12 mouse cellular contexts compared by ENCODE assay signal in genomic region chr12:112663716-112664115, GRCm38 (mm10). TPM values are rescaled to one million over a fixed set of nuclear protein-coding genes. Genes with fewer than 3 reads are reported as not detected.
DNase-seq lines count a peak whose midpoint lies in the region; ATAC-seq and TF ChIP-seq lines count a peak whose summit lies in the region.
"Had no signal": no experiment of that assay in that cellular context is flagged by ENCODE, and none has a peak within 500 bp of the region (broad histone marks: within the 10 kb centered on the region; RNA-seq: fewer than 3 reads in every experiment).

No protein-coding gene starts in this region.

- no peak for TF ChIP-seq EP300 in lung, postnatal 0 days (IDR thresholded peaks at IDR 0.05)

- peak; percentile 47 to 67 for DNase-seq in cerebellum, postnatal 10 days
- DNase-seq in cerebellum, adult 11-12 months: no peak
- DNase-seq in lung, postnatal 0 days (ENCODE audit: low spot score): no peak
- DNase-seq in hindbrain, postnatal 0 days (ENCODE audit: low spot score): no peak
- DNase-seq in thymus, postnatal 25 days: no peak
- no peak for DNase-seq in gastrocnemius, adult 18-20 months (ENCODE audit: low spot score)
- DNase-seq: cerebellum, adult 2 months; kidney, postnatal 36 days; liver had no signal

- H3K9ac ChIP-seq in lung, embryonic 15.5 days: no peak overlapping the region
- H3K9ac ChIP-seq in lung, postnatal 0 days (replicated peaks; ENCODE audit: low read depth): no peak overlapping the region
- 0 out of 2 replicates have a peak overlapping the region, but pooled peaks have one; percentile 13 for H3K9ac ChIP-seq in hindbrain, postnatal 0 days (replicated peaks; ENCODE audit: low read length)
- H3K9ac ChIP-seq in neural tube, embryonic 14.5 days (replicated peaks; ENCODE audit: low read depth, low read length): peak overlapping the region; percentile 37; the same call in 1 of the 2 replicates

- TF ChIP-seq CTCF in lung, postnatal 0 days (IDR thresholded peaks at IDR 0.05): no peak
- no peak for TF ChIP-seq CTCF in hindbrain, postnatal 0 days (IDR thresholded peaks at IDR 0.05; ENCODE audit: low read depth)

- WGBS in lung, embryonic 15.5 days: 73% methylated on average over 12 of the region's 12 CpGs
- WGBS in lung, postnatal 0 days: 87% methylated on average over 12 of the region's 12 CpGs
- WGBS in hindbrain, postnatal 0 days: 19% methylated on average over 12 of the region's 12 CpGs
- 39% methylated on average over 12 of the region's 12 CpGs for WGBS in neural tube, embryonic 14.5 days

- H3K36me3 ChIP-seq in lung, embryonic 15.5 days: peaks cover 44% of the 10 kb centered on the region
- peaks cover 18% of the 10 kb centered on the region for H3K36me3 ChIP-seq in lung, postnatal 0 days (ENCODE audit: insufficient read depth, low read length)
- H3K36me3 ChIP-seq in hindbrain, postnatal 0 days (ENCODE audit: insufficient read depth, low read length): peaks cover 31% of the 10 kb centered on the region
- H3K36me3 ChIP-seq in neural tube, embryonic 14.5 days (ENCODE audit: control insufficient read depth, insufficient read depth, low read length): peaks cover 40% of the 10 kb centered on the region

- no peak overlapping the region for H3K4me3 ChIP-seq in lung, embryonic 15.5 days
- no peak overlapping the region for H3K4me3 ChIP-seq in lung, postnatal 0 days (ENCODE audit: low read depth, low read length)
- no peak overlapping the region for H3K4me3 ChIP-seq in hindbrain, postnatal 0 days (ENCODE audit: low read length)
- H3K4me3 ChIP-seq in neural tube, embryonic 14.5 days (ENCODE audit: low read depth, low read length): no peak overlapping the region

- no peaks in the 10 kb centered on the region for H3K9me3 ChIP-seq in lung, embryonic 15.5 days
- H3K9me3 ChIP-seq in lung, postnatal 0 days (ENCODE audit: low read length): no peaks in the 10 kb centered on the region
- H3K9me3 ChIP-seq in hindbrain, postnatal 0 days (ENCODE audit: low read length): no peaks in the 10 kb centered on the region
- no peaks in the 10 kb centered on the region for H3K9me3 ChIP-seq in neural tube, embryonic 14.5 days (ENCODE audit: control insufficient read depth, low read length)
- H3K9me3 ChIP-seq: G1E had no signal

- no peak for ATAC-seq in lung, embryonic 15.5 days (ENCODE audit: borderline replicate concordance, extremely low read depth, low FRiP score, low TSS enrichment)
- ATAC-seq in lung, postnatal 0 days: no peak
- ATAC-seq in hindbrain, postnatal 0 days: peak; percentile 14; the same call in 1 of the 2 replicates
- ATAC-seq in neural tube, embryonic 14.5 days (ENCODE audit: low read depth): peak; percentile 32

- H3K4me1 ChIP-seq in lung, embryonic 15.5 days: peaks cover 99% of the 10 kb centered on the region
- H3K4me1 ChIP-seq in lung, postnatal 0 days (ENCODE audit: insufficient read depth, low read depth, low read length): peaks cover 57% of the 10 kb centered on the region
- peaks cover 46% of the 10 kb centered on the region for H3K4me1 ChIP-seq in hindbrain, postnatal 0 days (ENCODE audit: insufficient read depth, low read length)
- peaks cover 78% of the 10 kb centered on the region for H3K4me1 ChIP-seq in neural tube, embryonic 14.5 days (ENCODE audit: control insufficient read depth, insufficient read depth, low read length)

- H3K27ac ChIP-seq in lung, embryonic 15.5 days: peak overlapping the region; percentile 89
- no peak overlapping the region for H3K27ac ChIP-seq in lung, postnatal 0 days (ENCODE audit: low read length)
- H3K27ac ChIP-seq in hindbrain, postnatal 0 days: peak overlapping the region; percentile 82
- peak overlapping the region; percentile 88 for H3K27ac ChIP-seq in neural tube, embryonic 14.5 days (ENCODE audit: low read depth, low read length)

- no peaks in the 10 kb centered on the region for H3K27me3 ChIP-seq in lung, embryonic 15.5 days
- H3K27me3 ChIP-seq in lung, postnatal 0 days (replicated peaks; ENCODE audit: insufficient read depth, low read length): no peaks in the 10 kb centered on the region
- no peaks in the 10 kb centered on the region for H3K27me3 ChIP-seq in hindbrain, postnatal 0 days (ENCODE audit: insufficient read depth, low read length)
- H3K27me3 ChIP-seq in neural tube, embryonic 14.5 days (ENCODE audit: control insufficient read depth, insufficient read depth, low read length): no peaks in the 10 kb centered on the region

- peak overlapping the region; percentile 9; the same call in 1 of the 2 replicates for H3K4me2 ChIP-seq in lung, embryonic 15.5 days
- no peak overlapping the region for H3K4me2 ChIP-seq in lung, postnatal 0 days (replicated peaks; ENCODE audit: low read depth, low read length)
- peak overlapping the region; percentile 24; the same call in 1 of the 2 replicates for H3K4me2 ChIP-seq in hindbrain, postnatal 0 days (ENCODE audit: low read depth, low read length)
- H3K4me2 ChIP-seq in neural tube, embryonic 14.5 days (ENCODE audit: low read depth, low read length): peak overlapping the region; percentile 24

RNA-seq across cellular contexts. Expression of gene Akt1, which starts 11.0 kb away (rescaled TPM):
- polyA plus RNA-seq in lung, embryonic 15.5 days (2015; fragmentation: Nextera tagmentation; extraction: Ambion mirVana): 145 and 157 TPM in 2 replicates
- polyA plus RNA-seq in lung, postnatal 0 days (2015; fragmentation: Nextera tagmentation; extraction: Ambion mirVana): 78.8 and 91.3 TPM in 2 replicates
- total RNA-seq in hindbrain, postnatal 0 days (2014; rRNA removed): 179 and 197 TPM in 2 replicates
- 90.8 and 97.4 TPM in 2 replicates for polyA plus RNA-seq in hindbrain, postnatal 0 days (2015; fragmentation: Nextera tagmentation; extraction: Ambion mirVana)
- 57.9 and 59.2 TPM in 2 replicates for polyA plus RNA-seq in neural tube, embryonic 14.5 days (2014; fragmentation: Nextera tagmentation; extraction: Ambion mirVana)
- 10 to 100 TPM; 44.7 to 49.5 TPM for total RNA-seq in gastrocnemius, adult 18-20 months (2021)

RNA-seq across cellular contexts. Expression of gene Zbtb42, which starts 14.9 kb away (rescaled TPM):
- polyA plus RNA-seq in lung, embryonic 15.5 days (2015; fragmentation: Nextera tagmentation; extraction: Ambion mirVana): 11.4 TPM in 2 replicates
- polyA plus RNA-seq in lung, postnatal 0 days (2015; fragmentation: Nextera tagmentation; extraction: Ambion mirVana): 14.0 and 14.6 TPM in 2 replicates
- total RNA-seq in hindbrain, postnatal 0 days (2014; rRNA removed): 3.3 and 12.1 TPM in 2 replicates
- 2.2 and 3.7 TPM in 2 replicates for polyA plus RNA-seq in hindbrain, postnatal 0 days (2015; fragmentation: Nextera tagmentation; extraction: Ambion mirVana)
- polyA plus RNA-seq in neural tube, embryonic 14.5 days (2014; fragmentation: Nextera tagmentation; extraction: Ambion mirVana): 1.3 and 3.5 TPM in 2 replicates
- under 1 TPM; 0.59 to 0.90 TPM for total RNA-seq in gastrocnemius, adult 18-20 months (2021)

RNA-seq across cellular contexts. Expression of gene Siva1, which starts 19.2 kb away (rescaled TPM):
- 232 and 246 TPM in 2 replicates for polyA plus RNA-seq in lung, embryonic 15.5 days (2015; fragmentation: Nextera tagmentation; extraction: Ambion mirVana)
- polyA plus RNA-seq in lung, postnatal 0 days (2015; fragmentation: Nextera tagmentation; extraction: Ambion mirVana): 130 and 152 TPM in 2 replicates
- 24.1 and 34.8 TPM in 2 replicates for total RNA-seq in hindbrain, postnatal 0 days (2014; rRNA removed)
- polyA plus RNA-seq in hindbrain, postnatal 0 days (2015; fragmentation: Nextera tagmentation; extraction: Ambion mirVana): 59.3 and 62.2 TPM in 2 replicates
- polyA plus RNA-seq in neural tube, embryonic 14.5 days (2014; fragmentation: Nextera tagmentation; extraction: Ambion mirVana): 44.7 and 46.8 TPM in 2 replicates
- 10 to 100 TPM; 21.6 to 22.7 TPM for total RNA-seq in gastrocnemius, adult 18-20 months (2021)

RNA-seq across cellular contexts. Expression of gene Adssl1, which starts 43.9 kb away (rescaled TPM):
- 8.3 and 9.3 TPM in 2 replicates for polyA plus RNA-seq in lung, embryonic 15.5 days (2015; fragmentation: Nextera tagmentation; extraction: Ambion mirVana)
- polyA plus RNA-seq in lung, postnatal 0 days (2015; fragmentation: Nextera tagmentation; extraction: Ambion mirVana): 29.9 and 43.0 TPM in 2 replicates
- 2.6 and 7.5 TPM in 2 replicates for total RNA-seq in hindbrain, postnatal 0 days (2014; rRNA removed)
- 8.4 and 9.2 TPM in 2 replicates for polyA plus RNA-seq in hindbrain, postnatal 0 days (2015; fragmentation: Nextera tagmentation; extraction: Ambion mirVana)
- polyA plus RNA-seq in neural tube, embryonic 14.5 days (2014; fragmentation: Nextera tagmentation; extraction: Ambion mirVana): 2.7 and 3.4 TPM in 2 replicates
- 1,000 to 10,000 TPM in 1 of 2 experiments, 100 to 1,000 TPM in 1; 975 to 1,075 TPM for total RNA-seq in gastrocnemius, adult 18-20 months (2021)
- total RNA-seq: G1E had no signal

RNA-seq across cellular contexts. Expression of gene Cep170b, which starts 56.5 kb away (rescaled TPM):
- polyA plus RNA-seq in lung, embryonic 15.5 days (2015; fragmentation: Nextera tagmentation; extraction: Ambion mirVana): 18.6 and 20.8 TPM in 2 replicates
- polyA plus RNA-seq in lung, postnatal 0 days (2015; fragmentation: Nextera tagmentation; extraction: Ambion mirVana): 17.5 and 20.8 TPM in 2 replicates
- total RNA-seq in hindbrain, postnatal 0 days (2014; rRNA removed): 118 and 123 TPM in 2 replicates
- polyA plus RNA-seq in hindbrain, postnatal 0 days (2015; fragmentation: Nextera tagmentation; extraction: Ambion mirVana): 34.0 and 39.0 TPM in 2 replicates
- polyA plus RNA-seq in neural tube, embryonic 14.5 days (2014; fragmentation: Nextera tagmentation; extraction: Ambion mirVana): 33.2 and 36.1 TPM in 2 replicates
- 10 to 100 TPM in 1 of 2 experiments, 1 to 10 TPM in 1; 9.0 to 12.8 TPM for total RNA-seq in gastrocnemius, adult 18-20 months (2021)
- polyA plus RNA-seq: G1E had no signal

Comparison
In these comparisons a context has a peak if more than half of its experiments do, and no peak if none do; other contexts are left out.
1. DNase-seq: peak in cerebellum, postnatal 10 days (2 of 2); none in cerebellum, adult 11-12 months (single experiment), lung, postnatal 0 days (single experiment), hindbrain, postnatal 0 days (single experiment), thymus, postnatal 25 days (single experiment) and gastrocnemius, adult 18-20 months (single experiment).
2. ATAC-seq: peak in hindbrain, postnatal 0 days (single experiment) and neural tube, embryonic 14.5 days (single experiment); none in lung, embryonic 15.5 days (single experiment) and lung, postnatal 0 days (single experiment).
3. H3K9ac ChIP-seq: peak in hindbrain, postnatal 0 days (single experiment) and neural tube, embryonic 14.5 days (single experiment); none in lung, embryonic 15.5 days (single experiment) and lung, postnatal 0 days (single experiment).